Mouse (Mus musculus): Measurements from ENCODE around the gene Hes2.

Hes2 gene

DNA sequence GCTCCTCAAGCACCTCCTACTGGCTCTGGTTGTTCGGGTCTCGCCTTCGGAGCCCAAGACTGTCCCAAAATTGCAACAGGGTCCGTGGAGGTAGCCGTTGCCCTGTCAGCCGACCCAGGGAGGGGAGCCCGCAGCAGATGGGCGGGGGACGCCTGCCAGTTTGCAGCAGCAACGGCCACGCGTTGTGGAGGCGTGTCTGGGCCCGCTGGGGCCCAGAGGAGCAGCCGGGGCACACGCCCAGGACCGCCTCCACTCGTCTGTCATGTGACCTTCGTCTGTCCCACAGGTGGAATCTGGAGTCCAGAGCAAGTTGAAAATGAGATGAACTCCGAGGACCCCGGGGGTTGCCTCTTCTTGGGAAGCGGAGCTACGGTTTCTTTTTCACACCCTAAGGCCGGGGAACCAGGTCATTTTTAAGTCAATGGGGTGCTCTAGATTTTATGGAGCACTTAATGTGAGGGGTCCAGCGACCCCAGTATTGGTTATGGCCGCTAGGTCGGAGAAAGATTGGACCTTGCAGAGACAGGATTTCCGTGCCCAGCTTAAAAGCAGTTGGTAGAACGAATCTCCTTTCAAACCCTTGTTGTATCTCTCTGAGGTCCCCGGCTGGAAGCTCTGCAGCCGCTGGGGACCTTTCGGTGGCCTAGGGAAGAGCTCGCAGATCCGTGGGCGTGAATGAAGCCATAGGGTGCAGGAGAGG, at the start of gene Hes2:
Gene Hes2, plus strand, starts transcription at position 283 of the 700 bp plus-strand sequence.
- no peak for DNase-seq (ENCODE audit: inconsistent ontology term)

DNA sequence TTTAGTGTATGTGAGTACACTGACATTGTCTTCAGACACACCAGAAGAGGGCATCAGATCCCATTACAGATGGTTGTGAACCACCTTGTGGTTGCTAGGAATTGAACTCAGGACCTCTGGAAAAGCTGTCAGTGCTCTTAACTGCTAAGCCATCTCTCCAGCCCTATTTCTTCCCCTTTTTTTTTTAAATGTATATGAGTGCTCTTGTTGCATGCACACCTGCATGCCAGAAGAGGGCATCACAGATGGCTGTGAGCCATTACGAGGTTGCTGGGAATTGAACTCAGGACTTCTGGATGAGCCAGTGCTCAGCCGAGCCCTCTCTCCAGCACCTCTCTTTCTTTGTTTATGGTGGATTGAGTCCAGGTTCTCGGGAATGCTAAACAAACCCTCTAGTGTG, 49.2 kb upstream of the Hes2 start:
- no peak for DNase-seq (ENCODE audit: inconsistent ontology term)

DNA sequence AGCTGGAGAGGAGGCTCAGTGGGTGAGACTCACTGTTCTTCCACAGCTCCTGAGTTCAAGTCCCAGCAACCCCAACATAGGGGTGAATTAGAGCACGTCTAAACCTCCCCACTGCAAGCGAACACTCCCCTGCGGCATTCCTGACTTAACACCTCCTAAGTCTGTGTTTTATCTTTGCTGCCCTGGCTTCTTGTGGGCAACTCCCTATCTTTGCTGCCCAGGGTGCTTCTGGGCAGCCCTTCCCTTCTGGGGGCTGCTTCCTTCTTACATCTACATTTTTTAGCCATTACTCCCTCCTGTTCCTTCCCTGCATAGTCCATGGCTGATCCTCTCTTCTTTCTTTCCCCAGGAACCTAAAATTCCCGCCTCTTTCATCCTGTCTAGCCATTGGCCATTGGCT, 48.0 kb upstream of the Hes2 start:
- no peak for DNase-seq (ENCODE audit: inconsistent ontology term)

DNA sequence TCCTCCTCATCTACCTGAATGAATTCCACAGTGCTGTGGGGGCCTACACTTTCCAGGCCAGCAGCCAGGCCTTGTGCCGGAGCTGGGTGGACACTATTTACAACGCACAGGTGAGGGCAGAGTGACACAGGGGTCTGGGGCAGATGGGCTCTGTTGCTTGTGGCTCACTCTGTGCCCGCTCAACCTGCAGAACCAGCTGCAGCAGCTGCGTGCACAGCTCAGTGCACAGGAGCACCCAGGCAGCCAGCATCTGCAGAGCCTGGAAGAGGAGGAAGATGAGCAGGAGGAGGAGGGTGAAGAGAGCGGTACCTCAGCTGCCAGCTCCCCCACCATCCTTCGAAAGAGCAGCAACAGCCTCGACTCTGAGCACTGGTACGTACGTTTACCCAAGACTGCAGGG, 46.3 kb upstream of the Hes2 start:
- DNase-seq (ENCODE audit: inconsistent ontology term), result no peak

DNA sequence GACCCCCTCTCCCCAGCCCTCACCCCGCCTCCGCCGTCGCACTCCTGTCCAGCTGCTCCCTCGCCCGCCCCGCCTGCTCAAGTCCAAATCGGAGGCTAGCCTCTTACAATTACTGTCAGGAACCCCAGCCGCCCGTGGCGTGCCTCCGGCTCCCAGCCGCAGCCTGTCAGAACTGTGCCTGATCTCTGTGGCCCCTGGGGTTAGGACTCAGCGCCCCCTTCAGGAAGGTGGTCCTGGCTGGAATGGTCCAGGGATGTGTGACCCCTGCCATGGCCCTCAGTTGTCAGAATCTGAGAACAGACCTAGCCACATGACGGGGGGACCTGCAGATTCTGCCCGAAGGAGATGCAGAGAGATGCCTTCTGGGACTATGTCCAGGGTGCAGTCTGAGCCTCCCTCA, 44.6 kb upstream of the Hes2 start:
- no peak for DNase-seq (ENCODE audit: inconsistent ontology term)

DNA sequence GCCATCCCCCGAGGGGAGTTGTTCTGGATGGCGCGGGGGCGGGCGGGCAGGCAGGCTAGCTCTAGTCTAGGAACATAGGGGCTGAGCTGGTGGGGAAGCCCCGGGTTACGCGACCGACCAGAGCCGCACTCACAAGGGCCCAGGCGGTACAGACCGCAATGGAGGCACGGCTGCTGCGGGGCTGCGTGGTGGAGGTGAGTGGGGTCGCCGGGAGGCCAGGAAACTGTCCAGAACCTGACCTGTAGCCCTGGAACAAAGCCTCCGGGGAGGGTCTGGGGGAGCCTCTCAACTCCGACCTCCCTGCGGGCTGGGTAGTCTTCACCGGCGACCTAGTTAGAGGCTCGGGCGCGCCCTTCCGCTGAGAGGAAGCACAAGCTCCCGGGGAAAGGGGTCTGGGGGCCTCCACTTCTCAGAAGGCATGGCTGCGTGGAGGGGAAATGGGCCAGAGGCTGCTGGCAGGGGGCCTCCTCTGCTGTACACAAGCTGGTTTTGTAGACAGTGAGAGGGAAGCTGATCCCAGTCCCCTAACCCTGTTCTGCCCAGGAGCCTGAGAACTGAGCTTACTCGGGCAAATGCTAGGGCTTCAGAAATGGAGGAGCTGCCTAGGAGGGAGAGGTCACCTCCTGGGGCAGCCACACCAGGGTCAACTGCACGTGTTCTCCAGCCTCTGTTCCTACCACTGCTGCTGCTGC, 42.6 kb upstream of the Hes2 start, which contains the start of gene Tnfrsf25:
Gene Tnfrsf25, plus strand, starts transcription at position 14 of the 692 bp plus-strand sequence.
- no peak for DNase-seq (ENCODE audit: inconsistent ontology term)

DNA sequence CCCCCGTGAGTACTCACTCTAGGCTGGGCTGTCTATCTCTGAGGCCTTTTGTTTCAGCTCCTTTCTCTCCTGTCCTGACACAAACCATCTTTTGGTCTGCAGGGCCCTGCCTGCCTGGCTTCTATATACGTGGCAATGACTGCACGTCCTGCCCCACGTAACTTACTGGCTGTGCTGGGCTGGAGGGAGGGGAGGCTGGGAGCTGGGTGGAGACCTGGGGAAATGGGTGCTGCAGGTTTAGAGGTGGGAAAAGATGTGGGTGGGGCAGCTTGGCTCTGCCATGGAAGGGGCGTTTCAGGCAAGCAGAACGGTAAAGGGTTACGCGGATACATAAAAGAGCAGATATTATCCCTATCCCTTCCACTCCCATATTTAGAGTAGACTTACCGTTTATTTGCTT, 41.1 kb upstream of the Hes2 start:
- no peak for DNase-seq (ENCODE audit: inconsistent ontology term)

DNA sequence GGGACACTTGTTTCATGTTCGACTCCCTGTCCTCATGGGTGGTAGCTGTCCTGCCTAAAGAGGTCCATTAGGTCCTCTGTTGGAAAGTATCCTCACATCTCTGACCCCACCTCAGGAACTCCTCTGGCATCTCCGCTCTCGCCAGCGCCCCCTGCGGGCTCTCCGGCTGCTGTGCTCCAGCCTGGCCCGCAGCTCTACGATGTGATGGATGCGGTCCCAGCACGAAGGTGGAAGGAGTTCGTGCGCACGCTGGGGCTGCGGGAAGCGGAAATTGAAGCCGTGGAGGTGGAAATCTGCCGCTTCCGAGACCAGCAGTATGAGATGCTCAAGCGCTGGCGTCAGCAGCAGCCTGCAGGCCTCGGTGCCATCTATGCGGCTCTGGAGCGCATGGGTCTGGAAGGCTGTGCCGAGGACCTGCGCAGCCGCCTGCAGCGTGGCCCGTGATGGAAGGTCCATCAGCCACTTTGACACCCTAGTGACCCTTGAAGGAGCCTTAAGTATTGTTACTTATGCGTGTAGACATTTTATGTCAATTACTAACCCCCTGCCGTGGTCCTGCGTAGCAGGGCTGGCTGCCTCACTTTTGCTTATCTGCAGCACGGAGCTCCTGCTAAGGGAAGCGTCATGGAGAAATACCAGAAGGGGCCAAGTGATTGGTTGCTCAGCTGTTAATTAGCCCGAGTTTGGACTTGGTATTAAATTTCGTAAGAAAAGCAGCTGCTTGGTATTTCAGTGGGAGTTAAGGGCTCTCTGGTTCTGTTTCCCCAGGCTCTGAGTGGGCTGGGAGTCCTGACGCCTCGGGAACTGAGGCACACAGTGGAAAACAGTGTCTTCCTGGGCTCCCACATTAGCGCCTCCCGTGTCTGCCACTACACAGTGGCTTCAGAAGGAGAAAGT, 39.0 kb upstream of the Hes2 start:
- DNase-seq (ENCODE audit: inconsistent ontology term), result peak; percentile 74

DNA sequence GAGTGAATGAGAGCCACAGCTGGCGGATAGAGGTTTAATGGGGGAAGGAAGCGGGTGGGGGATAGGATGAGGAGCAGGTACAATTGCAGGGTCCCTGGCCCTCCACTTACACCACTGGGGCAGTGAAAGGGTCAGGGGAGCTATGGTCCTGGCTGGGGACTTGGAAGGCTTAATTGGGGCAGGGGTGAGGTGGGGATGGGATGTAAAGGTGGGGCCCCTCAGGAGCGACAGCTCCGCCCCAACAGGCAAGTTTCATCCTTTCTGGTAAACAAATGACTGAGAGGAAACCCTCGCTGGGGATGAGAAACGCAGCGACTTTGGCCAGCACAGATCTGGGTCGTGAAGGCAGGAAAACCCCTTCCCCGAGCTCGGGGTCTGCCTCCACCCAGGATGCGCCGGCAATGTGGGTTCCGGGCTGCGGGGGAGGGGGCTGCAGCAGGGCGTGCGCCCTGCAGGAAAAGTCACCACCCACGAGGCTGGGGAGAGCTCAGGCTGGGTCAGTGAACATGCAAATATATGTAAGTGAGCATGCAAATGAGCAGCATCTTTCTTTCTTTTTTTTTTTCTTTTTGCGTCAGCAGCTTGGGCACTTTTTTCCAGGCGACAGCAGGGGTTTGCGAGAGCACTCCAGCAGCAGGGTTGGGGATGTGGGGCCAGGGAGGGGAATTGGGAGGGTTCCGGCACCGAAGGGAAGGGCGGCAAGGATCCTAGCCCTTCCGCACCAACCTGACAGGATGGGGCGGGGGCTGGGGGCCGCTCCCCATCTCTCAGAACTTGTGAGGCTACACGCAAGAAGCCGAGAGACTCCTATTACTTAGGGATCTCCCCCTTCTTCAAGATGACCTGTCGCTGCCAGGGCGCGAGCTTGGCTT, 38.1 kb upstream of the Hes2 start:
- no peak for DNase-seq (ENCODE audit: inconsistent ontology term)

DNA sequence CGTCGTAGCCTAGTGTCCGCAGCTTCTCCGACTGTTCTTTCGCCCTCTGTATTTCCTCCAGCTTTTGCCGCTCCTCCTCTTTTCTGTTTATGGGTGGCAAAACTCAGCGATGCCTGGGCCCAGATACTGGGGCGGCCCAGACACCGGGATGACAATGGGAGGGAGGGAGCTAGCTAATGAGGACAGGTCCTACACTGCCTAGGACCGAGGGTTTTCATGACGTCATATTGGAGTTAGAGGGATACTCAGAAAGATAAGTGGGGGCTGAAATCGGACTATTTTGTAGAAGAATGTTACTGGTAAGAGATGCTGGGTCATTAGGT, 37.5 kb upstream of the Hes2 start:
- DNase-seq (ENCODE audit: inconsistent ontology term), result no peak

DNA sequence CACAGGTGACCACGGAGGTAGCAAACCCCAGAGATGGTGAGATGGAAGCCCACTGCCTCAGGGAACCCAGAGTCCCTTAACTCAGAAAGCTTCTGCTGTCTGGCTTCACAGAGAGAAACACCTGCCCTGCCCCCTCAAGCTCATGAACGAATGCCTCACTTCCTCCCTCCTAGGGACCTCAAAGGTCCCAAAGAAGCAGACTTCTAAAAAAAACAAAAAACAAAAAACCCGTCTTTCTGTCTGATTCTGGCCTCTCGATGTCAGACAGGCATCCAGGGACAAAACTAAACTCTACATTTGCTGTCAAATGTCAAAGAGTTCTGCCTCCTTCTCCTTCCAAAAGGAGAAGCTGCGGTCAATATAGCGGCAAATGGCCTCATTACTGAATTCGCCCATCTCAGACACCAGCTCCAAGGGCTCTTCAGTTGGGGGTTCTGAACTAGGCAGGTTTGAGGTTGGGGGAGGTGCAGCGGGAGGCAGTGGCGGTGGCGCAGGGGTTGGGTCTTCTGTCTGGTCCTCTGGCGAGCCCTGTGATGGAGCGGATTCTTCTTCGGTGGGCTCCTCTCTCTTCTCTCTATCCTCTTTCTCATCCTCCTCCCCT, 34.2 kb upstream of the Hes2 start:
- no peak for DNase-seq (ENCODE audit: inconsistent ontology term)

DNA sequence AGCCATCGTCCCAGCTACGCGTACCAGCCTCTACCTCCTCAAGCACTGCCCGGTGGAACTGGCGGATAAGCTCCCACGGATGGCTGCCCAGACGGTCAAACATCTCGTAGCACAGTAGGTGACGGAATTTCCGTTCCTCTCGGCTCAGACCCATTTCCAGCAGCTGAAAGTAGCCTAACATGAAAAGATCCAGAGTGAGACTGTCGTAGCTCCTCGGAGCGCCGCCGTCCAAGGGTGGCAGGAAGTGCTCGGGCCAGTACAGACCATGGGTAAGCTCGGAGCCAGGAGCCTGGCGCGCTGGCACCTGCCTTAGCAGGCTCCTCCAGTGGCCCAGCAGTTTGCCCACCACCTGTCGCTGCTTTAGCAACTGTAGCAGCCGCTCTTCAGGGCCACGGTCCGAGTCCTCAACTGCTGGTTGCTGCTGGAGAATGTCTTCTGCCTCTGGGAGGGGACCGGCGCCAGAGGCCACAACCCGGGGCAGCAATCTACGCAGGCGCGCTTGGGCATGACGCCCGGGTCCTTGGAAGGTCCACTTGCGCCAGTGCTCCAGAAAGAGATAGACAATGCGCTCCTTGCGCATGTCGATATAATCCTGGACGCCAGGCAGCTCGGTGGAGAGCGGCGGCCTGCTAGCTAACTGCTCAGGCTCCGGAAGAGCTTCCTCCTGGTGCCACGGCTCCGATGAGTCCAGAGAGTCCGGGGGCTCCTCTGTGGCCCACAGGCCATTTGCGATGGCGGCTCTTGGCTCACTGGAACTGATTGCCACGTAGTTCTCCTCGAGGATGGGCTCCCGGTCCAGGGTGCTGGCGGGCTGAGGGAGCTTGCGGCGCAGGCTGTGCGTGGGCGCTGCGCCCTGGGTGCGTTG, 33.3 kb upstream of the Hes2 start:
- peak; percentile 84 for DNase-seq (ENCODE audit: inconsistent ontology term)

DNA sequence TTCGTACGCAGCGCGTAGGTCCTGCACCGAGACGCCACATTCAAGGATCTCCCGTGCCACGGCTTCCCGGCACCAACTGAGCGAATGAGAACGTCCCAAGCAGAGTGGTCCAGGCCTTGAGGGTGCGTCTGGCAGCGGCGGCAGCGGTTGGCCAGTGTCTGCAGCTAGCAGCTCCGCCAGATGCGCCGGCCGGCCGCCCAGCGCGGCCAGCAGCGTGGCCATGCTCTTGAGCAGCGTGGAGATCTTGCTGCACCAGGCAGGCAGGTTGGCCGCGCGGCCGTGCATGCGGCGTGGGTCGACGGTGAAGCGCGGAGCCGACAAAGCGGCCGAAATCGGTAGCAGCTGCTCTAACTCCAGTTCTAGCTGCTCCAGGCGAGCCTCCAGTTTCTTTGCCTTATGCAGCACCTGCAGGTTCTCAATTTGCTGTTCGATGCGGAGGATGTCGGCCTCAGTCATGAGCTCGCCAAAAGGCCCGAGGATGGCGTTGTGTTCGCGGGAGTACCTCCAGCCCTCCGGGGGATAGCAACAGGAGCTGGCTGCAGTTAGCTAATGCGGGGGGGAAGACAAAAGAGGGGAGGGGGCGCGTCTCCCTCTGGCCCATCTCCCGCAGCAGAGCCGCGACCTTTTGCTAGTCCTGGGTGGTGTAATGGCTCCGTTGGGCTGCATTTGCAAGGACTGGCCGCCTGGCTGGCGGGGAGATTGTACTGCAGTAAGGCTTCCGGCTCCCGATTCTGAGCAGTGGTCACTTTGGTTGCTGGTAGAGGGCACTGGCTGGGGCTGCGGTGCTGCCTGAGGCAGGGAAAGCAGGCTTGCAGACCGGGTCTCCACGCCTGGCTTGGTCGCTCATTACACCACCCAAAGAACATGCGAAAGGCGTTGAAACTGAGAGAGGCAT, 32.4 kb upstream of the Hes2 start:
- DNase-seq (ENCODE audit: inconsistent ontology term), result peak; percentile 64

DNA sequence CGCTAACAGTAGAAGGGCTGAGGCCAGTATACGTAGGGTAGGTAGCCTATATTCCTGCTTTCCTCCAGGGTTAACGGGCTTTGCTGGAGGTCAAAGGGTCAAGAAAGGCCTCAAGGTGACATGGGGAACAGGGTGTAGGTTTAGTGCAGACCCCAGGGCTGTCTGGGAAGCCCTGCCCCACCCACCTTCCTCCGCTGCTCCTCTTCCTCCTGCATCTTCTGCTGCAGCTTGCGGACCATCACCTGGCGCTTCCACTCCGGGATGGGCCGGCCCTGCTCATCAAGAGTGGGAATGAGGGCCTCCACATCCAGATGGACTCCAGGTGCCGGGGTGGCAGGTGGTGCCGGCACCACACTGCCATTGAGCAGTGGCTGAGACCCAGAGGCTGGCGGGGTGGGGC, 30.8 kb upstream of the Hes2 start:
- DNase-seq (ENCODE audit: inconsistent ontology term), result no peak

DNA sequence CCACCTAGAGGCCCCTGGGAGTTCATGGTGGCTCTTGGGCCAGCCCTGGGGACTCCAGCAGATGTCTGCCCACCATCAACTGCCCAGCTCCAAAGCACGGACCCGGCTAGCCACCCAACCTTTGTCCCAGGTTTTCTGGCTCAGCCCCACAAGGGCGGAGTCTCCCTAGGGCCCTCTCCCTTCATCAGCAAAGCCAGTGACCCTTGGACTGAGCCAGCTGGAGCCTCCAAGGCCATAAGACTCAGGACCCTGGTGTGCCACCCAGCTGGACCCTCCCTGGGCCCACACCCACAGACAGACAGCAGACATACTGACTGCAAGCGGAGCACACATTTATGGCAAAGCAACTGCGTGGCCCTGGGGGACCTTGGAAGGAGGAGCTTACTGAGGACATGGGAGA, 29.9 kb upstream of the Hes2 start:
- no peak for DNase-seq (ENCODE audit: inconsistent ontology term)

DNA sequence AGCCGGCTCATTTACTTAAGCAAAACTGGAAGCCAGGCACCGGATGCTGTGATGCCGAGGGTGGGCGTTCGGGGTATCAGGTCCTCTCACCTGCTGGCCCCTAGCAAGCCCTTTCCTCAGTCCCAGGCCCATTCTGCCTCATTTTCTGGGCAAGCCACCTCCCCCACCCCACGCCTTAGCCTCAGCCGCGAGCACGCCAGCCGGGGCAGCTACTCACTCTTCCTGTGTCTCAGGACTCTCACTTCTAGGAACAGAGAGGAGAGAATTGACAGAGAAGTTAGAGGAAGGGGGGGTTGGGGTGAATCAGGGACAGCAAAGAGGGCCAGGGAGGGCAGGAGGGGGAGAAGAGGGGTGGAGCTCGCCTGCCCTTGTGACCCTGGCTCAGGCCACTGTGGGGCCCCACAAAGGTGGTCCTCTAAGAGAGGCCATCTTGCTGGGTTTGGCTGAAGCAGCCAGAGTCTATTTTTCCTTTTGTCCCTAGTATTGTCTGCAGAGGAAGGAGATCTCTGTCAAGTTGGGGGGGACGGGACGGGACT, 29.2 kb upstream of the Hes2 start:
- no peak for DNase-seq (ENCODE audit: inconsistent ontology term)

DNA sequence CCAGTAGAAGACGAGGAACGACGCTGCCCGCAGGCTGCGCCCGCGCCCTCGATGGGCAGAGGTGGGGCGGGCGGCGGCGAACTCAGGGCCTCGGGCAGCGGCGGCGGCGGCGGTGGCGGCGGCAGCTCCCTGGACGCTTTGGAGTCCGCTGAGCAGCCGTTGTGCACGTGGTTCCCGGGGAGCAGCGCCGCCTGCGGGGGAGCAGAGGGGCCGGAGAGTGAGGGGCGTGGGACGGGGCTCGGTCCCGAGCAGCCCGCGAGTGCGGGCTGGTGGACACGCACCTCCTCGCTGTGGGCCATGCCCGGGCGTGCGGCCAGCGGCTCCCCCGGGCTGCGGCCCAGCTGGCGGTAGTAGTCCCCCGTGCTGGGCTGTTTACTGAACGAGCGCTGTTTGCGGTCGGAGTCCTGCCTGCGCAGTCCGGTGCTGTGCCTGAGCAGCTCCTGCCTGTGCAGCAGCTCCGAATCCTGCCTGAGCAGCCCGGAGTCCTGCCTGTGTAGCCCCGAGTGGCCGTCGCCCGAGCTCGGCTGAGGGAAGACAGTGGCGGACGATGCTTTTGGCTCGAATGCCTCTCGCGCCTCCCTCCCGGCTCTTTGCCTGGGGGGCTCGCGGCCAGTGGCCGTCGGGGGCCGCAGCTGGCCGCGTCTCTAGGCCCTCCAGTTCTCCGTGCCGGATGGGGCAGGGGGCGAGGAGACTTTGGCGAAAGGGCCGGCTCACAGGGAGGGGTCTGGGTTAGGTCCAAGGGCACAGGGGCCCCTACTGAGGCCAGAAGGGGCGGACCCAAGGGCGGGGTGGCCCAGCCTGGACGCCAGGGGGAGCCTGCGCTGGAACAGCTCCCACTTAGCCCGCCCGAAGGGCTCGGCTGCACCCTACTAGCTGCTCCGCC, 27.7 kb upstream of the Hes2 start:
- DNase-seq (ENCODE audit: inconsistent ontology term), result peak; percentile 88
